Mouse (Mus musculus) ZHBTc4 (cell line): Measurements from ENCODE around the gene Rngtt.

Experiments
- DNase-seq: peaks from one replicate; pipeline ENCODE4 v3.0.0-alpha.2; 2011; ENCODE audit warnings: low read depth, low spot score

Gene Rngtt

GRCm38 (mm10) chr4:33309764-33310757 is at the start of gene Rngtt:
Rngtt (plus strand) TSS chr4:33310311.
- peak; percentile 99 for DNase-seq

DNA sequence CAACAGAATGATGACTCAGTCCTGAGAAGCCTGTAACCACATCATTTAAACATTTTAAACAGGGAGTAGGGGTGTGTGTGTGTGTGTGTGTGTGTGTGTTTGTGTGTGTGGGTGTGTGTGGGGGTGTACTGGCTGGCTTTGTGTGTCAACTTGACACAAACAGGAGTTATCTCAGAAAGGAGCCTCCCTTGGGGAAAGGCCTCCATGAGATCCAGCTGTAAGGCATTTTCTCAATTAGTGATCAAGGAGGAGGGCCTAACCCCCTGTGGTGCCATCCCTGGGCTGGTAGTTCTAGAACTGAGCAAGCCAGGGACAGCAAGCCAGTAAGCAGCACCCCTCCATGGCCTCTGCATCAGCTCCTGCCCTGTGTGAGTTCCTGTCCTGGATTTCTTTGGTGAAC is 49.8 kb upstream of the Rngtt start:
- DNase-seq, result peak; percentile 44

DNA sequence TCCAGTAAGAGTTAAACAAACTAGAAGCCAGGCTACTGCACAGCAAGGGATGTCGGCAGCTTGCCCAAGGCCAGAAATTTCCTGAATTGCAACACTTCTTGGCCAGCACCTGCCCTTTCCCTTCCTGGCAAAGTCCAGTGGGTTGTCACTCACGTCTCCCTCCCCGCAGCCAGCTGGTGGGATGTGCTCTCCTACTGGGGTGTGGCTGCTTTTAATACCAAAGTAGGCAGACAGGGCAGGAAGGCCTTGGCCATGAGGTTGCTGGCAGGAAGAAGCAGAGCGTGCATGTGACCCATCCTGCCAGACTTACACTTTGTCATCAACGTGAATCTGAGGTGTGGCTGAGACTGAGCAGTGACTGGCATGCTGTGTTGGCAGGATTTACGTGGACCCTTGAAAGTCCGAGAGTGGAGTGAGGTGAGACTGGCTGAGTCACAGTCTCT is 48.8 kb upstream of the Rngtt start:
- peak; percentile 40 for DNase-seq

DNA sequence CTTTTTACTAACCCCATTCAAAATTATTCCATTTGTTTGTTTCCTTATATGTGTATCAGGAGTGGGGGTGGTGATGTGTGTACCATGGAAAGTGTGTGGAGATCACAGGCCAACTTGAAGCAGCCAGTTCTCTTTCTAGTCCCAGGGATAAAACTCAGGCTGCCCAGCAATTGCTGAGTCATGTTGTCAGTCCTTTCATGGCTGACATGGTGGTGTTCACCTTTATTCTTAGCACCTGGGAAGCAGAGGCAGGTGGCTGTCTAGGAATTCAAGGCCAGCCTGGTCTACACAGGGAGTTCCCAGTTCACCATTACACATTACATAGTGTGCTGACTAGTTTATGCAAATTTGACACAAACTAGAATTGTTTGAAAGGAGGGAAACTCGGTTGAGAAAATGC is 47.2 kb upstream of the Rngtt start:
- peak; percentile 52 for DNase-seq

DNA sequence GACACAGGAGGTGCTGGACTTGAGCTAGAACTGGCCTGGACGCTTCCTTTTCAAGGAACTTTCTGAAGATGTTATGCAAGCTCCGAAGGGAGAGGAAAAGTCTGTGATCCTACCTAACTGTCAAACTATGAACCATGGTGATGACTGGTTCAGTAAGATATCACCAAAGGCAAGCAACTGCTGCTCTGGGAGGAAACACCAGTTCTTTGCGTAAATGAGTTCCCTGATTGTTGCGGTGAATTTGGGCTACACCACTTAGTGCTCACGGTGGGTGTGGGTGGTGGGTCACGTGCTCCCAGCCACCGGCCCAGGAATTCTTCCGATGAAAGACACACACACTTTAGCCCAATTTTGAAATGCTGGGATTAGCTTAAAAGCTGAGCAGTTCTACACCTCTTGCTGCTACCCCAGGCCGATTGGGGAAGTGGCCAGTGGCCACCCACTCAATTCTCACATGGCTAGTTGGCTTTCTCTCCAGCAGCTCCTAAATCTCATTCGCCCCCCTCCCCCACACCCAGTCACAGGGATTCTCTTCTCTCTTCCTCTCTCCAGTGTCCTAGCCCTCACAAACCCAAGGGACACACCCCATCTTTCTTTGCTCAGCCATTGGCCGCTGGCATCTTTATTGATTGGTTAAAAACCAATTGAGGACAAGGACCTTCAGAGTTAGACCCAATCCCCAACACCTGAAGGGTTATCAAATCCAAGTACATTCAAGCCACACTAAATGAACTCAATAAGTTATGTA is 45.0 kb upstream of the Rngtt start:
- peak; percentile 94 for DNase-seq

GRCm38 (mm10) chr4:33270386-33271314 is 39.5 kb upstream of the Rngtt start:
- DNase-seq, result peak; percentile 71

DNA sequence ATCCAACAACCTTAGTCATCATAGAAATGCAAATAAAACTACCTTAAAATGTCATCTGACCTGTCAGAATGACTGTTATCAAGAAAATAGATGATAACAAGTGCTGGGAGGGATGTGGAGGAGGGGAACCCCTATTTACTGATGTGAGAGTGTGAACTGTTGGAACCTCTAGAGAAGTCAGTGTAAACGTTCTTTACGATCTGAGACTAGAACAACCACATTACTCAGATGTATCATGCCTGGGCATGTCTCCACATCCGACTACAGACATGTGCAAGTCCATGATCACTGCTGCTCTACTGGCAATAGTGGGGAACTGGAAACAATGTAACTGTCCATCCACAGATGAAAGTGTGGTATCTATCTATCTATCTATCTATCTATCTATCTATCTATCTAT is 36.7 kb upstream of the Rngtt start:
- no peak for DNase-seq

GRCm38 (mm10) chr4:33281891-33282685 is 28.0 kb upstream of the Rngtt start:
- no peak for DNase-seq

DNA sequence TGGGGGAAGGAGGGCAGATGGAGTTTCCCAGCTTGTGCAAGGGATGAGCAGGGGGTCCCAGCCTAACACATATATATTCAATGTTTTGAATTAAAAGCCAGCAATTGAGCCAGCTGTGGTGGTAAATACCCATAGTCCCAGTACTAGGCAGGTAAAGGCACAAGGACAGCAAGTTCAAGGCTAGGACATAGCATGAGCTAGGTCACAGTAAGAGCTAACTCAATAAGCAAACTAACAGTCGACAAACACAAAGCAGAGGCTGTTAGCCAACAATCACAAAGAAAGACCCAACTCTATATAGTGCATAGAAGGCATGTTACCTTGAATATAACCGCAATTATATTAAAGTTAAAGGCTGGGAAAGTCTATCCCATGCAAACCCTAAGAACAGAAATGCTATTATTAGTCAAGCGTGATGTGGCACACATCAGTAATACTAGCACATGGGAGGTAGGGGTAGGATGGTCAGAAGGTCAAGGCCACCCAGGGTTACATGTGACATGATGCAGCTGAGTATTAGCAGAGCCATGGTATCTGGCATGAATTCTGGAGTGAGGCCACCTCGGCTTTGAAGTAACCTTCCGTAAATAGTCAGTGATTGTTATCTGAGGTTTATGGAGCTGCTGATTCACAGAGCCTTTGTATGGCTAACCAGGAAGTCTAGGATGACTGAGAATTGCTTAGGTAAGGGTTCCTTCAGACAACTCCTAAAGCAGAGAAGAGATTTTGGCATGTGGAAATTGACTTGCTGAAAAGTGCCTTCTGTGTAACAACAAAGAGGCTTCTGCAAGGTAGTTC is 25.8 kb upstream of the Rngtt start:
- DNase-seq, result no peak

- DNase-seq, result no peak
Observed at GRCm38 (mm10) chr4:33285448-33285847, 24.7 kb upstream of the Rngtt start.

GRCm38 (mm10) chr4:33289106-33289650 is 20.9 kb upstream of the Rngtt start:
- DNase-seq, result no peak

- no peak for DNase-seq
Observed at GRCm38 (mm10) chr4:33290002-33290401, 20.1 kb upstream of the Rngtt start, which contains the start of gene Pnrc1. Pnrc1 (minus strand) TSS chr4:33290163.

DNA sequence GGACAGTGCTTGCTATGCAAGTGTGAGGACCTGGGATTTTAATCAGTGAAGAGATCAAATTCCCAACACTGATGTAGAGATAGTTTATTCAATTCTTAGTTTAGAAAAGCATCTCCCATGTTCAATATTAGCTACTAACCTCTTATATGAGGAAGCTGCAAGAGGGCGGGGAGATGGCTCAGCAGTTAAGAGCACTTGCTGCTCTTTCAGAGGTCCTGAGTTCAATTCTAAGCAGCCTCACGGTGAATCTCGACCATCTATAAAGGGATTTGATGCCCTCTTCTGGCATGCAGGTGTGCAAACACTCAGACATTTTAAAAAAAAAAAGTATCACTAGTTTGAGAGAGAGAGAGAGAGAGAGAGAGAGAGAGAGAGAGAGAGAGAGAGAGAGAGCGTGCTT is 19.2 kb upstream of the Rngtt start:
- DNase-seq, result peak; percentile 43

GRCm38 (mm10) chr4:33292409-33293370 is 17.4 kb upstream of the Rngtt start:
- peak; percentile 77 for DNase-seq

GRCm38 (mm10) chr4:33300891-33301665 is 9.0 kb upstream of the Rngtt start:
- DNase-seq, result peak; percentile 32

DNA sequence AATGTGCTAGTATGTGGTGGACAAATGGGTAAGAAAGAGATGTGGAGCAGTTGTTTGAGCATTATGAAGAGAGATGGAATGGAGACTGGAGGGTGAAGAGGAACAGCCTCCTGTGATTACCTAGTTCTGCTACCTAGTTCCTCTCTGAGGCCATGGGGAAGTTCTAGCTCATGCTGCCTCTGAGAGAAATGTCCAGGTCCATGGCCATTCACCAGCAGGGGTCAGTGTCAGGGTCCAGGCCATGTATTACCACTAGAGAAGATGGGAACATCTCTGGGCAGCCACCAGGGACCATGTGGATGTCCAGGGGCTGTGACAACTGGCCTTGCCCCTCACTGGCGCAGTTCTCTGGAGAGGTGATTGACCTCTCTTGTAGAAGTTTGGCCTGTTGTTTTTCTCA is 7.1 kb upstream of the Rngtt start:
- DNase-seq, result no peak

GRCm38 (mm10) chr4:33307146-33307545 is 3.0 kb upstream of the Rngtt start:
- peak; percentile 45 for DNase-seq
